Mouse (Mus musculus): ENCODE measurements at regions not wholly inside any gene's neighbourhood (a gene's known extent, or its start where the extent isn't known, plus 50 kb on each side); places are given as distances from the start of the nearest gene placed in this dataset.

DNA sequence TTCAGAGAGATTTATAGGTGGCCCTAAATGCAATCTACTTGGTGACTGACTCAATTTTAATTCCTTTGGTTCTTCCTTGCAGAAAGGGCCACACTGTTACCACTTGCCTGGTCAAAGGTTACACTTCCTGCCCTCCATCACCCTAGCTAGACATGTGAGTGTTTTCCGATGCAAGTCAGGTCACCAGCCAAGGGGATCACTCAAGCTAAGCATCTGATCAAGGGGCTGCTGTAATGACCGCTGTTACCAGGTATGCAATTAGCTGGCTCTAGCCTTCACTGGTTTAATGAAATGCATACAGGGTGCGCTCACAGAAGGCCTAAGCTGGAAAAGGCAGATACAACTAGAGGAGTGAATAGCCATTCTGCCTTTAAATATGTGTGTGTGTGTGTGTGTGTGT, 105.1 kb downstream of the Mtx2 start:
- no peak for DNase-seq

DNA sequence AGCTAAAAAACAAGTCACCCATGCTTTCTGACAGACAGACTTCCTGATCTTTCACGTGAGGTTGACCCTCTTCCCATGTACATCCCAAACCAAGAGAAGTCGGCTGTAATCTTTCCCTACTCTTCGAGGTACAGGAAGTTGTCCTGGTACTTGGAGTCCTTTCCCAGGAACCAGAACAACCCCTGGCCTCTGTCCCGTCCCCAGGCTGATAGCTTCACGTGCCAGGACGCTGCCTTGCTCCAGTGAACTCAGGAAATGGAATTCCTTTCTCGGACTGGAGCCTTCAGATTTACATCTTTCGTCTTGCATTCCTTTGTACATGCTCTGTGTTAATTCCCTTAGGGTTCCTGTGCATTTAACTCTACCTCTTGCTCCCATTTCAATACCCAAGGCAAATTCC, 107.6 kb downstream of the Mtx2 start:
- no peak for DNase-seq

DNA sequence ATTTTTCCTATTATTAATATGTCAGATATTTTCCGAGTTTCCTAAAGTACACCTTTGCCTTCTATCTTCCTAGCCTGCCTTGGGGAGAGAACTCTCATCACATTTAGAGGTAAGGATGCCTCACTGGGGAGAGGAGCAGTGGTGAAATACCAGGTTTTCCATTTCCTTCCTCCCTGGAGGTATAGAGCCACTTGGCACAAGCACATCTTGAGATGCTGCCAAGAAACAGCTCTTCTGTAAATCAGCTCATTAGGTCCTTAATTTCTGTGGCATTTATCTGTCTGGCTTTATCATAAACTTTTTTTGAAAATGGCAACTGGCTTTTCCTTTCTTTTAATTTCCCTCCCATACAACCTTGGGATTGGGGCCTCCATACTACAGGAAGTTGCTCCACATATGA, 108.2 kb downstream of the Mtx2 start:
- DNase-seq: no peak

GRCm38 (mm10) chr2:74938711-74939110, 113.1 kb downstream of the Mtx2 start:
- no peak for DNase-seq

- DNase-seq: no peak
Observed at GRCm38 (mm10) chr2:74941966-74942365, 116.4 kb downstream of the Mtx2 start.

DNA sequence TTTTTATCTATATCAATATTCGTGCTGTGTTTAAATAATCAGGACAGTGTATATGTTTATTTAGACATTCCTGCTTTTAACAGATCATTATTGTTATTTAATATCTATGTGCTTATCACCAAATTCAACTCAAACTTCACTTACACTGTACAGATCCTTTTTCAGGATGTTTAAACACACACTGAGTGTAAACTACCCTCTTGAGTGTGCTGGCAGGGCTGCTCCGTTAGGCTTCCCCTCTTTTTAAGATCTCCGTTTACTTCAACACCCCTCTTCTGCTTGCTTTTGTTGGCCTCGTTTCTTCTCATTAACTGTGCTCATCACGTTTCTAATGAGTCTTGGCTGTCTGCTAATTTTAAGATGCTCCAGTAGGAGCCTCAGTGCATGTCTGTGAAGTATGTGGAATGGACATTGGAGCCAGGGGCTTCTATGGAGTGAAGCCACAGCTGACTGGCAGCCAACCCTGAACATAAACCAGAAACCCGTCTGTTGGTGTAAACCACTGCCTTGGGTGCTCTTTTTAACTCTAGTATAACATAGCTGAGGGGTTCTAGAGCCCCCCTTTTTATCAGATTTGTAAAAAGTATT, 117.1 kb downstream of the Mtx2 start:
- no peak for DNase-seq

DNA sequence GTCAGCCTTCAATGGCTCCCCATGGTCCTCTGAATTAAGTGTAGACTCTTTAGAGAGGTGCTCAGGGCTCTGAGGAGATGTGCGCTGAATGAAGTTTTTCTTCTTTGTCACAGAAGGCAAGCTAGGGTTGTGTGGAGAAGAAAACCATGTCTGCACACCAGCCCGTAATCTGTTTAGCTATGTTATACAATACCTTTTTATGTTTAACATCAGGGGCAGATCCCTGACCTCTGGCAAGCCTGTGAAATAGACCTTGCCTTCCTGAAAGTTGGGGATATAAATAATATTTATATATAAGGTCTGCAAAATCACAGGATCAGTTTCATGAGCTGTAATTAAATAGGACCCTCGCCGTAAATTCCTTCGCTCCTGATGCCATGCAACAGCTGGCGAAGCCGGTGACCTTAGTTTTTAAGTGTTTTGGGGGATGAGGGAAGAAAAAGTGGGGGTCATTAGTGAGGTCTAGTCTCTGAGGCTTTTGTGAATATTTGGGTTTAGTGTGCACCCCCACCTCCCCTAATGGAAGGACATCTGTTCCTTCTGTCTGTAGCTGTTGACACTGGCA, 119.7 kb downstream of the Mtx2 start:
- no peak for DNase-seq

DNA sequence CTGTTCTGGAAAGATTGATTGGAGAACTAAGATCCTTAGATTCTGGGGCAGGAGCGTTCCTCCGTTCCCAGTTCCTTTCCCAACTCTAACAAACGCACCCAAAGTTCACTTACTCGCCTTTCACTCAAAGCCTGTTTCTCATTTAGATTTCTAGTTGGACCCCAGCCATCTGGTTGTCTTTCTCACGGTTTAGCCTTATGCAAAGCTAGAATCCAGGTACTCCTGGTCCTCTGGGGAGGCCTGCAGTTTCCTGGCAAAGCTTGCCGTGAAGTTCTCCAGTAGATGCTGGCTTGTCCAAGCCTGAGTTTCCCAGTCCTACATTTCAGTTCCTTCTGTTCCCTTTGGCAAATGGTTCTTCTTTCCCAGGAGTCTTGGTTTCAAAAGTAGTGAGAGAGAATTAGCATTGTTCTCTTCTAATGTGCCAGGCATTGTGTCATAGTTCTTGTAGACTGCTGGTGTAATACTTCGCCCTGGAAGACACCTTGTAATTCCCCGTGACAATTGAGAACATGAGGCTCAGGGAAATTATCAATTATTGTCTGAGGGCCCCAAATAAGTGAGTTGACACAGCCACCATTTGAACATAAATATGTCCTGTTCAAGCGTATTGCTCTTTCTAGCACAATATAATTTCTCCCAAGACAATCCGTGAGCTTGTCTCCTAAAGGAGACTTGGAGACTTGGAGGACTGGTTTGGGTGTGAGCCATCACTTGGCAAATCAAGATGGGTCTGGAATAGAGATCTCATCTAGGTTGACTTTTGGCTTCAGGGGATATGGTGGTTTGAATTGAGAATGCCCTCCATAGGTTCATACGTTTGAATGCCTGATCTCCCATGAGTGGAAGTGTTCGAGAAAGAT, 126.0 kb downstream of the Mtx2 start:
- DNase-seq: no peak

DNA sequence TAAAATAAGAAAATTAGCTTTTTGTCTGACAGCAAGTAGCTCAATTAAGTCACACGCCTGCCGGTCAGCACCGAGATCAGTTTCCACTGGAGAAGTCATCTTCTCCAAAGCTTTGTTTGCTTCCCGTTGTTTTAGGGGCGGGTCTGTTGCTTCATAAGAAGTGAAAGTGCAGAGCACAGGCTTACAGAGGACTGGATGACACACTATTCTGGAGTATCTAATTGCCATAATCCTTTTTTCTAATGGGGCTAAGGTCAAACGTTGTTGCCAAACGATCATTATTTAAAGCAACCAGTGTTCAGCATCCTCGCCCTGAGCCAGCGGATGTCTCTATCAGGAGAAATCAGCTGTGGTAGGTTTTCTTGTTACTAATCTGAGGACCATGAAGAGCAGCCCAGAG, 128.5 kb downstream of the Mtx2 start:
- DNase-seq: no peak

- DNase-seq: no peak
Observed at GRCm38 (mm10) chr2:74955281-74956128, 129.9 kb downstream of the Mtx2 start.

DNA sequence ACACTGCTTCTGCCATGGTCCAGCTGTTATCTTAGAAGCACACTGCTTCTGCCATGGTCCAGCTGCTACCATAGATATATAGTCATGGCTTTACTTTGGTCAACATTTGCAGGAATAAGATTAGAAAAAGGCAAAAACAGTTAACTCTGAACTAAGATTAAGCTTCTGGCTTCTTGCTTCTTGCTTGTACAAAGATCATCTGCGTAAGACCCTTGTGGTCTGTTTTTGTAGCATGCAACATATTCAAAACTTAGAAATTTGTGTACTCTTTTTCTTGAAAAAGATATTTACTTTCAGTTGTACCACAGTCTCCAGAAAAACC, 130.5 kb downstream of the Mtx2 start:
- no peak for DNase-seq

- no peak for DNase-seq
Observed at GRCm38 (mm10) chr2:74956556-74956955, 131.0 kb downstream of the Mtx2 start.

GRCm38 (mm10) chr2:74959936-74960335, 134.3 kb downstream of the Mtx2 start:
- no peak for DNase-seq

DNA sequence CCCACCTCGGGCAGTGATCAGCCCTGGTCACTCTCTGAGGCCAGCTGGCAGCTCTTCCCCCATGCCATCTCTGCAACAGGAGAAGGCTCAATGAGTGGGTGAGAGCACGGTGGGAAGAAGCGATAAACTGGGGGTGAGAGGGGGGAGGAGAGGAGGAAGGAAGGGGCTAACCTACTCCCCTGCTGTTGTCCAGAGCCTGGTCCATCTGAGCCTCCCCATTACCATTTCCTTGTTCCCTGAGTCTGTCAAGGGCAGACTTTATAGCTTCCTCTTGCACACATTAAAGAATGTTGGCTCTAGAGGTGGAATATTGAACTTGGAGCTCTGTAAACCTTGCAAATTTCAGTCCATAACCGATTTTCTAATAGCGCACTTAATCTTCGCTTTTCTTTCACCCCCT, 136.8 kb downstream of the Mtx2 start:
- DNase-seq: no peak

DNA sequence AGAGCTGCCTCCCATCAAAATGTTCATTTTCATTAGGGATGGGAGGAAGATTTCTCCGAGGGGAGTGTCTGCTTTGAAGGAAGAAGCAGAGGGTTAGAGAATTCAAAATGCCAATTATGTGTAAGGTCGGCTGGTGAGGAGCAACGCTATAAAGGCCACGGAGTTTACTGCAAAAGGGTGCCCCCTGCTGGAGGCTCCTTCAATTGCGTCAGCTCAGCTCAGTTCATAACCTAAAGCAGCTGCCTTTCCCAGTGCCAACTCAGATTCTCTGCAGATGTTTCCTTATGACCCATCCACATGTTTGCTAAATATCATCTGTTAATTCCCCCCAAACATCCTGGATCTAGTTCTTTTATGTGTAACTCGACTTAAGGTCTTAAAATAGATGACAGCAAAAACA, 138.8 kb downstream of the Mtx2 start:
- peak; percentile 72 for DNase-seq

GRCm38 (mm10) chr2:74964980-74965379, 139.4 kb downstream of the Mtx2 start:
- no peak for DNase-seq

DNA sequence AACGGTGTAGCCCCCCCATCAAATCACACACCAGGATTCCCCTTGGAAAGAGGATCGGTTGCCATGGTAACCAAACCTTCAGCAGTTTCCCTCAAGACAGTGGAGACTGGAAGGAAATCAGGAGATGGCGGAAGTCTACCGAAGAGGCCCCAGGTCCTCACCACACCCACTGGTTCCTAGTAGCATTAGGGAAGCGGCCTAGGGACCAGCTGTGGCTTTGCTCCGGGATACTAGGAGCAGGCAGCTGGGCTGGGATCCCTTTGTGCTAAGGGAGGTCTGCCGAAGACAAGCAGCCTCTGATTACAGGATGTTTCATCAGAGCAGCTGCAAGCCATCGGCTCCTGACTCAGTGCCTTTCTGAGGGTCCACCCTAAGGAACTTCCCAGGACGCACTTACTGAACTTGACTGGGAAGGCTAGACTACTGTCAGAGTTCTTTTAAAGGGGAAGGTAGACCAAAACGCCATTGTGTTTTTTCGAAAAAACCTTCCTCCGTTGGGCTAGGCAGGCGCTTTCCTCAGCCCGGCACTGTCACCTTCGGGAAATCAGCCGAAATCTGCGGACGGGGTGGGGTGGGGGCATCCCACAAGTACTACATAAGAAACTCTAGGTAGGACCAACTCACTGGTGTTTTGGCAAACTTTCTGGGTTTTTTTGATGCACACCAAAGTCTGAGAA, 139.9 kb downstream of the Mtx2 start:
- no peak for DNase-seq

GRCm38 (mm10) chr2:74970611-74971265, 145.1 kb downstream of the Mtx2 start:
- no peak for DNase-seq

DNA sequence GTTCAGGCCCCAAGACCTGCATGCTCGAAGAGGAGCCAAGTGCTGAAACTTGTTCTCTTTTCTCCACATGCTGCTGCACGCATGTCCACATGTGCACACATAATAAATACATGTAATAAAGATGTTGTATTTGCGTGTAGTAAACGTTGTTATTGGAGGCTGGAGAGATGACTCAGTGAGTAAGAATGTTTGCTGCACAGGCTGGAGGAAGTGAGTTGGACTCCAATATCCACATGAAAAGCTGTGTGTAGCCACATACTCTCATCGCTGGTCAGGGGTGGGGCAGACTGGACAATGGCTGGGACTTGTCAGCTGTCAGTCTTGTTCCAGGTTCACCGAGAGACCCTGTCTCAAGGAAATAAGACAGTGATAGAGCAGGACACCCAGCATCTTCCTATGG, 147.8 kb downstream of the Mtx2 start:
- DNase-seq: no peak

DNA sequence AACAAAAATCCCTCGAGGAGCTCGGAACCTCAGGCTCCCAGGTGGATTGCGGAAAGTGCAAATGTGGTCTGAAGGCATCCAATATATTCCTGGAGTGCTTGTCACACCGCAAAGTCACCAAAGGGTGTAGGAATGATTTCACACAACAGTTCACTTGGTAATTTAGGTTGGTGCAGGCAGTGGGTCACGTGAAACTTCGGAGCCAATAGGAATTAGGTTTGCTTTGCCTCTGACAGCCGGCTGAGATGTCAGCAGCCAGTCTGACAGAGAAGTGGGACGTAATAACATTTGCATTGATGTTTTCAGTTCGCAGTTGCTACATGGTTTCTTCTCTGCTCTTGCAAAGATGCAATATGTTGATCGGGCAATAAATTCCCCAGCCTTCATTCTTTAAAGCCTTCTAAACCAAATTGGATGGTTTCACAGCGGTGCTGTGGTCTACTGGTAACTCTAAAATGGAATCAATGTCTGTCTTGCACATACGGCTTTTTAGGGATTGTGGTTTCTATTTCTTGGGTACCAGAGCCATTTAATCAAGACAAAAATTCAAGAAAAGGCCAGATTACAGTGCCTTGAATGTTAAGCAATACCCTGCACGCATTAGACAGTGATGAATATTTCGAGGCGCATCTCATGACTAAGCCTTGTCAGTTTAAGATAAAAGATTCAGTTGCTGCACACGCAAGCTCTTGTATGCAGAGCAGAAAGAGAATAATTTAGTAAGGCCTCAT, 149.2 kb downstream of the Mtx2 start:
- no peak for DNase-seq

DNA sequence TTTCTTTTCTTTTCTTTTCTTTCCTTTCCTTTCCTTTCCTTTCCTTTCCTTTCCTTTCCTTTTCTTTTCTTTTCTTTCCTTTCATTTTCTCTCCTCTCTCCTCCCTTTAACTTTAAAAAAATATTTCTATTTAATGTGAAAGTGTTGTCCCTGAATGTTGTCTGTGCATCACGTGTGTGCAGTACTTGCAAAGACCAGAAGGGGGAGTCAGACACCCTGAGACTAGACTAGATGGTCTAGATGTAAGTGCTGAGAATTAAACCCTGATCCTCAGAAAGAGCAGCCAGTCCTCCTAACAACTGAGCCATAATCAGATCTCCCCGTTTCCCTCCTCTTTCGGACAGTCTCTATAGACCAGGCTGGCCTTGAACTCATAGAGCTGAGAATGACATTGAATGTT, 151.7 kb downstream of the Mtx2 start:
- no peak for DNase-seq

- no peak for DNase-seq
Observed at GRCm38 (mm10) chr2:74977828-74978227, 152.2 kb downstream of the Mtx2 start.

Data from cerebellum, adult 9-10 months (tissue).